Mouse (Mus musculus) forebrain, embryonic 15.5 days (tissue): ENCODE measurements around the gene Gstm5. TPM values are rescaled to one million over a fixed set of nuclear protein-coding genes. Genes with fewer than 3 reads are reported as not detected.
A peak's percentile ranks its signal among the peaks of the same experiment; 100 is the strongest.

Experiments
- ATAC-seq: fragments of 200-750 bp; cut with Nextera tagmentation; replicated peaks from 2 replicates; pipeline ENCODE4 v1.8.0; 2017; ENCODE audit warnings: mild to moderate bottlenecking, moderate TSS enrichment, moderate library complexity
- H3K27ac ChIP-seq: fragments of 300-500 bp; sonication (generic); replicated peaks from 2 replicates; pipeline ENCODE4 v1.5.1; 2015; ENCODE audit warnings: mild to moderate bottlenecking, inconsistent platforms
- H3K27me3 ChIP-seq: fragments of 300-500 bp; sonication (generic); 2 replicates; pipeline ENCODE4 v1.6.1; 2015; ENCODE audit warnings: inconsistent platforms
- H3K36me3 ChIP-seq: fragments of 300-500 bp; sonication (generic); 2 replicates; pipeline ENCODE4 v1.6.1; 2015; ENCODE audit warnings: mild to moderate bottlenecking, inconsistent platforms
- H3K4me1 ChIP-seq: fragments of 300-500 bp; sonication (generic); 2 replicates; pipeline ENCODE4 v1.6.1; 2015; ENCODE audit warnings: inconsistent platforms
- H3K4me2 ChIP-seq: fragments of 300-500 bp; sonication (generic); replicated peaks from 2 replicates; pipeline ENCODE4 v1.6.1; 2015; ENCODE audit warnings: mild to moderate bottlenecking, inconsistent platforms
- H3K4me3 ChIP-seq: fragments of 300-500 bp; sonication (generic); 2 replicates; pipeline ENCODE4 v1.5.1; 2015; ENCODE audit warnings: mild to moderate bottlenecking, inconsistent platforms
- H3K9ac ChIP-seq: fragments of 300-500 bp; sonication (generic); replicated peaks from 2 replicates; pipeline ENCODE4 v1.6.1; 2015; ENCODE audit warnings: mild to moderate bottlenecking, inconsistent platforms
- H3K9me3 ChIP-seq: fragments of 300-500 bp; sonication (generic); 2 replicates; pipeline ENCODE4 v1.6.1; 2016; ENCODE audit warnings: inconsistent platforms
- WGBS: fragments of 180-500 bp; shearing (Covaris S2); methylation state at CpG from one replicate; pipeline ENCODE4 v1.1.7; 2015; ENCODE audit warnings: mixed read lengths; 5-methylcytosine and 5-hydroxymethylcytosine counted together
- polyA plus RNA-seq: library from polyadenylated mRNA; unstranded; fragments of >200 nt; fragmentation: Nextera tagmentation; extraction: Ambion mirVana; gene quantifications from 2 replicates; pipeline ENCODE4 v1.2.1, GENCODE M21; 2015

Gstm5 gene
- polyA plus RNA-seq, 1 experiment from 2014 or later, result 184 TPM

DNA sequence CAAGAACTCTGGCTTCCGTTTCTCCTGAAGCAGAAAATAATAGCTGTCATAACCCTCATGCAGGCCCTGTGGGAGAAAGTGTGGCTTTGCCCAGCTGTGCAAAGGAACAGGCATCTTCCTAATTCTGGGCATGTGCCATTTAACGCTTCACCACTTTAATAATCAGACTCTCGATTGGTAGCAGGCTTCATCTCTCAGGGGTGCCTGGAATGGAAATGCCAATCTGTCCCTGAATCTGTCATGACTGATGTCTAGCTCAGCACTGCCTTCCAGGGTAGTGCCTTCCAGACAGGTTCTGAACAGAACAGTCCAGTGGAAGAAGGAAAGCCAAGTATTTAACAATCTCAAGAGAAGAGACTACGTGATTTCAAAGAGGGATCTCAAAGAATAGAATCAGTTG, 45.6 kb downstream of the Gstm5 start:
- ATAC-seq, result no peak
- Histone ChIP-seq H3K4me1 (peaks cover 20% of the 10 kb centered on the region; the same call in 1 of the 2 replicates), H3K9ac (no peak overlapping the region), H3K36me3 (no peaks in the 10 kb centered on the region), H3K27me3 (no peaks in the 10 kb centered on the region), H3K27ac (no peak overlapping the region), H3K4me3 (no peak overlapping the region), H3K4me2 (no peak overlapping the region), H3K9me3 (no peaks in the 10 kb centered on the region)
- 70% methylated on average over 4 of the region's 4 CpGs for WGBS

DNA sequence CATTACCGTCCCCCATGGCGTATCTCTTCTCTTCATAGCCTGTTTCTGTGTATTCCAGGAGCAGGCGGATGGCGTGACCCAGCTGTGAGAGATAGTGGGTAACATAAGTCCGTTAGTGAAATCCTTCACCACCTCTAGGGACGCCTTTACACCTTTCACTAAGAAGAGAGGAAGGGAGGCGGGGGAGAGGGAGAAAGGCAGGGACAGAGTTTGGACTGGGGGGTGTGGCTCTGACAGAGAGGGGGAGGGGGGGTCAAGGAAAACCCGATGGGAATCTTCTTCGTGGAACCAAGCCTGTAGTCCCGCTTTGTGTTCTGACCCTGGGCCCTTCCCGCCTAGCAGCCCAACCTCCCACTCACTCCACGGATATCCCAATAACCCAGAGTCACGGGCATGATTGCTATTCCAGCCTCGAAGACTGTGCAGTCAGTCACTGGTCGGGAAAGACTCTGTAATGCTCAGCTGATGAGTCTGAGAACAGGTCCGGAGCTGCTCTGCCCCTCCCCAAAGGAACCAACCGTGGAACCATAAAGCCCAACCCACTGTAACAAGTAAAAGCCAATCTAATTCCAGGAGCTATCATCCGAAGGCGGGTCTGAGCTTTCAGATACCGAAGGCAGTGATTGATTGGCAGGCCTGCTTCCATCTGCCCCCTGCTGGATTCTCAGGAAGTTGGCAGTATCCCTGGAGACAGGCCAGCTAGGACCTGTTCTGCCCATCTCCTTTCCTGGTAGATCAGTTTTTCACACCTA, 47.8 kb downstream of the Gstm5 start, which contains the start of gene Gstm6:
Gstm6 (minus strand) TSS at position 511 of the 752 bp plus-strand sequence.
- peak within 1 kb of the TSS; percentile 41 for H3K4me2 ChIP-seq
- no peaks in the 10 kb centered on the region for H3K27me3 ChIP-seq
- H3K4me1 ChIP-seq, result peaks cover 20% of the 10 kb centered on the region; the same call in 1 of the 2 replicates
- no peaks in the 10 kb centered on the region for H3K36me3 ChIP-seq
- whole genome bisulfite sequencing, result 18% methylated on average over 20 of the region's 20 CpGs
- H3K9me3 ChIP-seq, result no peaks in the 10 kb centered on the region
- no peak within 1 kb of the TSS for H3K27ac ChIP-seq
- H3K4me3 ChIP-seq, result peak within 1 kb of the TSS; percentile 30
- peak; percentile 88 for ATAC-seq
- 0 out of 2 replicates have a peak within 1 kb of the TSS, but pooled peaks have one; percentile 17 for H3K9ac ChIP-seq

DNA sequence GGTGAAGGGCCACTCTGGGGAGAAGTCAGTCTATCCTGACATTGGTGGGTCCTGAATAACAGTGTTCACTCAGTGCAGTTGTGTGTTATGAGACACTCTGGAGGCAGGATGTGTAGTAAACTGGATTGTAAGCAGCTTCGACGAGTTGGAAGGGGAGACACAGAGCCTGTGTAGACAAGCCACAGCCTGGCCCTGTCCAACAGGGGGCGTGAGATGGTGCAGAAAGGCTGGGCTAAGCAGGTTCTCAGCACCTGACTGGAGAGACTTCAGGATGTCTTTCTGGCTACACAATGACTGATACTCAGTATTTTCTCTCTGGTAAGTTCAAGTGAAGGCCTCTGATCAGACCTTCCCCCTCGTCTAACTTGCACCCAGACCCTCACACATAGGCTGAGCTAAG, 50.1 kb downstream of the Gstm5 start:
- no peaks in the 10 kb centered on the region for H3K36me3 ChIP-seq
- no peaks in the 10 kb centered on the region for H3K27me3 ChIP-seq
- ATAC-seq, result no peak
- peaks cover 4% of the 10 kb centered on the region; the same call in 1 of the 2 replicates for H3K4me1 ChIP-seq
- 56% methylated on average over 4 of the region's 4 CpGs for WGBS
- no peaks in the 10 kb centered on the region for H3K9me3 ChIP-seq
- no peak overlapping the region for H3K9ac ChIP-seq
- H3K4me2 ChIP-seq, result no peak overlapping the region
- no peak overlapping the region for H3K4me3 ChIP-seq
- H3K27ac ChIP-seq, result no peak overlapping the region

Other genes with a start within 250 kb of the Gstm5 start
- 110 and 114 TPM in 2 replicates for gene Ahcyl1, start 199.3 kb upstream of the Gstm5 start, polyA plus RNA-seq
- 6.5 and 7.9 TPM in 2 replicates for gene Csf1, start 135.4 kb upstream of the Gstm5 start, polyA plus RNA-seq
- not detected in 2 replicates for gene Eps8l3, start 18.6 kb upstream of the Gstm5 start, polyA plus RNA-seq
- 74.8 and 81.6 TPM in 2 replicates for gene Gstm7, start 36.0 kb downstream of the Gstm5 start, polyA plus RNA-seq
- 10.9 and 12.6 TPM in 2 replicates for gene Gstm6, start 47.9 kb downstream of the Gstm5 start, polyA plus RNA-seq
- not detected in 2 replicates for gene Gstm3, start 73.5 kb downstream of the Gstm5 start, polyA plus RNA-seq
- gene Gstm2, start 90.6 kb downstream of the Gstm5 start, polyA plus RNA-seq, result 4.3 and 4.5 TPM in 2 replicates
- gene Gstm1, start 122.2 kb downstream of the Gstm5 start, polyA plus RNA-seq, result 44.0 and 60.7 TPM in 2 replicates
- 12.4 and 15.1 TPM in 2 replicates for gene Gstm4, start 149.1 kb downstream of the Gstm5 start, polyA plus RNA-seq
- gene Ampd2, start 190.8 kb downstream of the Gstm5 start, polyA plus RNA-seq, result 49.4 and 50.7 TPM in 2 replicates
- gene Gnat2, start 197.0 kb downstream of the Gstm5 start, polyA plus RNA-seq, result 0.43 and 0.46 TPM in 2 replicates